Mouse (Mus musculus) kidney, adult 10 weeks (tissue): ENCODE data around the gene Homer1. TPM values are rescaled to one million over a fixed set of nuclear protein-coding genes. Genes with fewer than 3 reads are reported as not detected.

ENCODE experiments used
- polyA plus RNA-seq: library from polyadenylated mRNA; stranded (reverse); fragments of 350-450 nt; fragmentation: Illumina TruSeq; extraction: RNeasy Lipid Tissue Mini Kit (QIAGEN cat#74804); gene quantifications from one replicate; pipeline ENCODE4 v1.2.3, GENCODE M21; 2014; ENCODE audit warnings: low read depth, low replicate concordance

Homer1 gene
- 29.4 TPM for polyA plus RNA-seq

GRCm38 (mm10) chr13:93299316-93299715, at the start of gene Homer1:
Homer1 (plus strand) TSS chr13:93299635.

Other genes starting within 250 kb of the Homer1 start
- gene Cmya5, start 154.9 kb upstream of the Homer1 start, polyA plus RNA-seq = 0.24 TPM
- gene Tent2, start 107.2 kb upstream of the Homer1 start, polyA plus RNA-seq = 60.6 TPM
- 42.2 TPM for gene Jmy, start 200.2 kb downstream of the Homer1 start, polyA plus RNA-seq